ENCODE assay signal across 22 mouse cellular contexts in the genomic region with DNA sequence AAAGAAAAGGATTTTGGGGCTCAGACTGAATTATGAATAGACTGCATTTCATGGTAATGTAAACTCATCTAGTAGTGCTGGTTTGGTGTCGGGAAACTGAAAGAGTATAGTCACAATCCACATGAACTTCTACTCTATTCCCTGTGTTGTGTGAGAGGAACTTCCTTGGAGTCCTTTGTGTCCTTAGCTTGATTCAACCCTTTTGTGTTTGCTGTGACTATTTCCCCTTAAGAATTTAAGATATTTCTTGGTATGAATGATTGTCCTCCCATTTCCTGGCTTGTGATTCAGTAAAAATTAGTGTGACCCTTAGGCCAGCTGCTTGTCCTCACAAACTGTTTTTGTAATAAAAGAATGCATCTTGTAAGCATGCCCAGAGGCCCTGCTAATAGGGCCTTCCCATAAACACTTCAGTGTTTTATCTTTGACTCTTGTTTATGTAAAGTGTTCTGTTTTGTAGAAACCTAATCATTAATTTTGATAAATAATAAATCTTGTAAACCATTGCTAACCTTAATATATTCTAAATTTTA. TPM values are rescaled to one million over a fixed set of nuclear protein-coding genes. Genes with fewer than 3 reads are reported as not detected.
DNase-seq lines count a peak whose midpoint lies in the region; ATAC-seq and TF ChIP-seq lines count a peak whose summit lies in the region.
"Had no signal": no experiment of that assay in that cellular context is flagged by ENCODE, and none has a peak within 500 bp of the region (broad histone marks: within the 10 kb centered on the region; RNA-seq: fewer than 3 reads in every experiment).

No protein-coding gene starts in this region.

- no peak overlapping the region for H3K4me3 ChIP-seq in liver, adult 2 months (ENCODE audit: insufficient read depth, low read depth, low read length)
- H3K4me3 ChIP-seq in liver, embryonic 12.5 days = no peak overlapping the region
- H3K4me3 ChIP-seq: erythroblast, embryonic 14.5 days; forebrain, embryonic 15.5 days; neural tube, embryonic 12.5 days had no signal

- no peaks in the 10 kb centered on the region for H3K4me1 ChIP-seq in liver, adult 2 months (ENCODE audit: control insufficient read depth, insufficient read depth, low read length)
- H3K4me1 ChIP-seq in liver, embryonic 12.5 days = no peaks in the 10 kb centered on the region
- H3K4me1 ChIP-seq: forebrain, embryonic 15.5 days had no signal

- intact Hi-C loops in heart, postnatal 36 days (cut with DNase I) = no loop called here

- DNase-seq in heart, adult 11 months = peak; percentile 92
- no peak for DNase-seq in heart, postnatal 36 days
- DNase-seq in liver, adult 2 months (ENCODE audit: extremely low read depth, low read depth, low spot score) = peak; percentile 53
- DNase-seq in kidney, postnatal 14 days = peak; percentile 51
- DNase-seq in lung, postnatal 25 days (ENCODE audit: low spot score) = peak; percentile 54
- no peak for DNase-seq in layer of hippocampus, adult 18-20 months (ENCODE audit: low spot score in 2 of 2)
- no peak for DNase-seq in thymus, adult 18-20 months
- DNase-seq: cerebellum, postnatal 14 days; right cerebral cortex, postnatal 14 days had no signal

- TF ChIP-seq CTCF in liver, adult 2 months (IDR thresholded peaks at IDR 0.05; ENCODE audit: low read depth, low read length) = no peak

- H3K9me3 ChIP-seq in liver, embryonic 12.5 days (replicated peaks) = no peaks in the 10 kb centered on the region
- H3K9me3 ChIP-seq: forebrain, embryonic 15.5 days; neural tube, embryonic 12.5 days had no signal

- 88% methylated on average over 1 of the region's 1 CpGs for WGBS in liver, adult 2 months
- 77% methylated on average over 1 of the region's 1 CpGs for WGBS in liver, embryonic 12.5 days (ENCODE audit: insufficient replicate concordance)

- no peaks in the 10 kb centered on the region; the same call in 1 of the 2 replicates for H3K79me2 ChIP-seq in liver, adult 2 months (ENCODE audit: control insufficient read depth, insufficient read depth, low read length)

- no peak overlapping the region for H3K9ac ChIP-seq in liver, adult 2 months (ENCODE audit: low read depth, low read length)
- no peak overlapping the region for H3K9ac ChIP-seq in liver, embryonic 12.5 days
- H3K9ac ChIP-seq: forebrain, embryonic 15.5 days; neural tube, embryonic 12.5 days had no signal

- H3K4me2 ChIP-seq in liver, embryonic 12.5 days = no peak overlapping the region
- H3K4me2 ChIP-seq: forebrain, embryonic 15.5 days; liver, embryonic 11.5 days; neural tube, embryonic 12.5 days had no signal

- no peak overlapping the region for H3K27ac ChIP-seq in liver, adult 2 months (replicated peaks; ENCODE audit: insufficient read depth, low read depth, low read length)
- H3K27ac ChIP-seq in liver, embryonic 12.5 days = no peak overlapping the region
- H3K27ac ChIP-seq: forebrain, embryonic 15.5 days; hindbrain, postnatal 0 days; neural tube, embryonic 12.5 days had no signal

- ATAC-seq in liver, embryonic 12.5 days = no peak
- ATAC-seq: activated CD4-positive, CD25-positive, alpha-beta regulatory T cell, adult 4 months; forebrain, embryonic 15.5 days; hindbrain, postnatal 0 days; midbrain, embryonic 16.5 days had no signal

- no peaks in the 10 kb centered on the region for H3K27me3 ChIP-seq in liver, adult 2 months (ENCODE audit: control insufficient read depth, insufficient read depth, low read length)
- no peaks in the 10 kb centered on the region for H3K27me3 ChIP-seq in liver, embryonic 12.5 days (replicated peaks)
- H3K27me3 ChIP-seq: forebrain, embryonic 15.5 days; neural tube, embryonic 12.5 days had no signal

- no peaks in the 10 kb centered on the region for H3K36me3 ChIP-seq in liver, adult 2 months (ENCODE audit: control insufficient read depth, insufficient read depth, low read length)
- H3K36me3 ChIP-seq in liver, embryonic 12.5 days = no peaks in the 10 kb centered on the region
- H3K36me3 ChIP-seq: forebrain, embryonic 15.5 days; neural tube, embryonic 12.5 days had no signal

- TF ChIP-seq POLR2A in liver, adult 2 months (IDR thresholded peaks at IDR 0.05; ENCODE audit: extremely low read depth, insufficient read depth, low read length) = no peak

RNA-seq across cellular contexts. Expression of gene Sucnr1, which starts 2.7 kb away (rescaled TPM):
- not detected for total RNA-seq in heart, postnatal 36 days (2021)
- 27.3 and 45.3 TPM in 2 replicates for total RNA-seq in liver, adult 2 months (2014; rRNA removed)
- 27.1 and 28.0 TPM in 2 replicates for polyA plus RNA-seq in liver, adult 2 months (2012; rRNA removed)
- not detected in 2 replicates for polyA plus RNA-seq in liver, embryonic 12.5 days (2016; fragmentation: Nextera tagmentation; extraction: Ambion mirVana)
- not detected for total RNA-seq in layer of hippocampus, adult 18-20 months (2021)
- total RNA-seq: hindbrain, postnatal 0 days; layer of hippocampus, postnatal 10 days; left cerebral cortex, postnatal 36 days had no signal
- polyA plus RNA-seq: activated CD4-positive, CD25-positive, alpha-beta regulatory T cell, adult 4 months; erythroblast, embryonic 14.5 days; forebrain, embryonic 15.5 days; liver, embryonic 11.5 days; midbrain, embryonic 16.5 days; neural tube, embryonic 12.5 days had no signal

RNA-seq across cellular contexts. Expression of gene Aadac, which starts 53.4 kb away (rescaled TPM):
- total RNA-seq in heart, postnatal 36 days (2021) = not detected
- total RNA-seq in liver, adult 2 months (2014; rRNA removed) = 1,087 and 1,480 TPM in 2 replicates
- 241 and 265 TPM in 2 replicates for polyA plus RNA-seq in liver, adult 2 months (2012; rRNA removed)
- polyA plus RNA-seq in liver, embryonic 12.5 days (2016; fragmentation: Nextera tagmentation; extraction: Ambion mirVana) = 85.9 and 86.6 TPM in 2 replicates
- not detected for total RNA-seq in layer of hippocampus, adult 18-20 months (2021)
- total RNA-seq: gastrocnemius, adult 8-10 months; hindbrain, postnatal 0 days; layer of hippocampus, postnatal 10 days; left cerebral cortex, postnatal 36 days; megakaryocyte progenitor cell, adult 5-6 weeks had no signal
- polyA plus RNA-seq: activated CD4-positive, CD25-positive, alpha-beta regulatory T cell, adult 4 months; erythroblast, embryonic 14.5 days; forebrain, embryonic 15.5 days; hindbrain, postnatal 0 days; midbrain, embryonic 16.5 days; urinary bladder, adult 2 months had no signal

Comparison
In these comparisons a context has a peak if more than half of its experiments do, and no peak if none do; other contexts are left out.
1. DNase-seq: peak in heart, adult 11 months (single experiment), liver, adult 2 months (single experiment), kidney, postnatal 14 days (single experiment) and lung, postnatal 25 days (single experiment); none in heart, postnatal 36 days (0 of 2), layer of hippocampus, adult 18-20 months (0 of 2) and thymus, adult 18-20 months (0 of 2).
2. RNA of gene Sucnr1, which starts 2.7 kb away (total RNA-seq): 27.3 to 45.3 TPM in liver, adult 2 months; not detected in heart, postnatal 36 days and not detected in layer of hippocampus, adult 18-20 months; every median in the first group is over 10 times any median in the second.
3. RNA of gene Aadac, which starts 53.4 kb away (total RNA-seq): 1,087 to 1,480 TPM in liver, adult 2 months; not detected in heart, postnatal 36 days and not detected in layer of hippocampus, adult 18-20 months; every median in the first group is over 1,000 times any median in the second.